Mouse (Mus musculus) ovary, postnatal 10 days (tissue): ENCODE results near the gene Asna1.

Experiments
- DNase-seq: peaks from one replicate; pipeline ENCODE4 v3.0.0; 2022; ENCODE audit warnings: low spot score

Gene Asna1

DNA sequence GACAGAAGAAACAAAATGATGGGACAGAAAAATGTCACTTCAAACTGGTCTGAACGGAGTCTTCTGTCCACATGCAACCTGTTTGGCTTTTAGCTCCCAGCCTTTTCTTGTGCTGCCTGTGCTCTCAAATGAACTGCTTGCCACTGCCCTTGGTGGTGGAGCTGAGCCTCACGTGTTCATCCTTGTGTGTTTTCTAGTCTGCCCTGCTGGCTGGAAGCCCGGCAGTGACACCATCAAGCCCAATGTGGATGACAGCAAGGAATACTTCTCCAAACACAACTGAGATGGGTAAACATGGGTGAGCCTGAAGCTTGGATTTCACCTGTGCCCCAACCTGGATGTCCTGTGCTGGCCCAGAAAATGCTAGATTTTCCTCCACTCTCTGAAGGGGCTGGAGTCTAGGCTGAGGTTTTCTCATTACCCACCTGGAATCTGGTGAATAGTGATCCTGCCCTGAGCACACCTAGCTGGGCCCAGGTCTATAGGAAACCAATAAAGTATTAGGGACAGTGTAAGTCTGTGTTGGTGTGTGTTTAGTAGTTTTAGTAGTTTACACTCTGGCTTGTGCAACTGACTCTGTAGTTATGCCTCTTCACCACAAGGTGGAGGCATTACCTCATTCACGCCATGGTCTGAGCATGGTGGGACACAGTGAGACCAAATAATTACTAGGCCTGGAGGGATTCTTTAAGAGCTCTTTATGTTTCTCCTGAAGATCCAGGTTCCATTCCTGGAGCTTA lies 51.1 kb downstream of the Asna1 start:
- DNase-seq: no peak

DNA sequence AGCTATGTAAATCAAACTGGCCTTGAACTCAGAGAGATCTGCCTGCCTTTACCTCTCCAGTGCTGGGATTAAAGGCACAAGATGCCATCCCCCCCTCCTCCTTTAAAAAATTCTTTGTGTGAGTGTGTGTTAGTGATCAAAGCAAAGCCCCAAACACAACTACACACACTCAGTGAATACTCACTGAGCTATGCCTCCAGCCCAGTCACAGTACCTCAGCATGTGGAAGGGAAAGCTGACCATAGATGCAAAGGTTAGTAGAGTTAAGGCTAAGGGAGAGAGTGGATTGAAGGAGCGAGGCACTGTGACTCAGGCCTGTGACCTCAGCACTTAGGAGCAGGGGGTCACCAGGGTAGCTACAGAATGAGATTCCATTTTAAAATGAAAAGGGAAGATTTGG lies 52.0 kb downstream of the Asna1 start:
- no peak for DNase-seq

DNA sequence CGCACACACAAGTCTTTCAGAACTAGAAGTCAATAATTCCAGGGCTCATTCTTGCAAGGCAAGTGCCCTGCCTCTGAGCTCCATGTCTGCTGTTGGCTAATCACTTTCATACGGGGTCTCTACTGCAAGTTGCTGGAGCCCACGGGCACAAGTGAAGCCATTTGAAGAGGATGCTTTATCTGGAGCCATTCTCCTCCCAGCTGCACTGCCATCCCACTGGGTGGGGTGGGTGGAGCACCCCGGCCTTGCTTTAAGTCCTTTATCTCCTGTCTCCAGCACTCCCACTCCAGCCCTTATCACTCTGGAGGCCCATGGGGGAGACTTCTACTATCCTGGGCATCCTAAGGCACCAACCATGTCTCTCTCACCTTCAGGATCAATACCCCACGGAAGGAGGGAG lies 54.2 kb downstream of the Asna1 start:
- no peak for DNase-seq

DNA sequence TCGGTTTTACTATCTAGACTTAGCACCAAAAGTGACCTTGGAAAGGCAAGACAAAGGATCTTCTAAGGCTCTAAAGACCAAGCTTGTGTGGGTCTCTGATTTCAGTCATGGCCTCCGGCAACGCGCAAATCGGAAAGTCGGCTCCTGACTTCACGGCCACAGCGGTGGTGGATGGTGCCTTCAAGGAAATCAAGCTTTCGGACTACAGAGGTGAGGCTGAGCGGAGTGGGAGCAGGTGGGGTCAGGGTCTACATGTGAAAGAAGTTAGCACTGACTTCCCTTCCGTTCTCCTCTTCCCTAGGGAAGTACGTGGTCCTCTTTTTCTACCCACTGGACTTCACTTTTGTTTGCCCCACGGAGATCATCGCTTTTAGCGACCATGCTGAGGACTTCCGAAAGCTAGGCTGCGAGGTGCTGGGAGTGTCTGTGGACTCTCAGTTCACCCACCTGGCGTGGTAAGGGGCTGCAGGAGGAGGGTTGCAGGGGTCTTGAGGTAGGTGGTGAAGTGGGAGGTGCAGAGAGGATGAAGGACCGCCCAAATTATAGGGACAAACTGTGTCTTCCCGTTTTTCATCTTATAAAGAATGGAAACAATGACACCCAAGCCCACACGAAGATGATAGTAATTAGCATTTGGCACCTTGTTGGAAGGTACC lies 54.8 kb downstream of the Asna1 start:
- no peak for DNase-seq

DNA sequence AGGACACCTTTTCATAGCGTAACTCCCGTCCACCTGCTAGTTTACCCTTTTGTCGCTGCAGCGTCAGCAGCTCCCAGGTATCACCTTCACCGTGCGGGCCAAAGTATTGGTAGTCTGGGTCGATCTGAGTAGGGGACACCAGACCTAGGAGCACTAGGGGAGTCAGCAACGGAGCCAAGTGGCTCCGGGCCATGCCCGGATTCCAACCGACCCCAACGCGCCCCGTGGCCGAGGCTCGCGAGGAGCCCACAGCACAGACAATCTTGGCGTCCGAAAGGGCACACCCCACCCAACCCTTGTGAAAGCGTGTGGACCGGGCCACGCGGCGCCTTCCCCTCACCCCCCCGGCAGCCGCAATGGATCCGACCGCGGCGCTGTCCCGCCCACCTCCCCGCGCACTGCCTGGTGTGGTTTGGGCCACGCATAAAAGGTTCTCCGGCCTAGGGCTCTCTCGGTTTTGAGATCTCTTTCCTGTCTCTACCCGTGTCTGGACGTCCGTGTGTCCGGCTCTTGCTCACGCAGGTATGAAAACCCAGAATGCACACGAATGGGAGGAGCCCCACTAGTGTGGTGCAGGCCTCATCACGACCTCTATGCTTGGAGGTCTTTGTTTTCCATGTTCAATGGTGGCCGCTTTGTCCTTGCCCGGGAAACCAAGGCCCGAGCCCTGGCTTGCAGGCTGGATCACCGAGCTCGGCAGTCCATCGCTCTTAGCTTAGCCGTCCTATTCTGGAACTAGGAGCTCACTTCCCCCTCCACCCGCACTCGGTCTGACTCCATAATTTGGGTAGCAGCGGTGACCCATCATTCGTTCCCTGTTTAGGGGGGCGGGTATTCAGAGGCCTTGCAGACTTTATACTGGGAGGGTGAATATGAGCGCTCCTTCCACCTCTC lies 55.6 kb downstream of the Asna1 start, which contains the start of the genes Gm49661, Prdx2 and Rnaseh2a:
Gm49661 (minus strand) TSS at position 193 of the 894 bp plus-strand sequence.
Prdx2 (plus strand) TSS at position 347 of the 894 bp plus-strand sequence.
Rnaseh2a (minus strand) TSS at position 527 of the 894 bp plus-strand sequence.
- no peak for DNase-seq

DNA sequence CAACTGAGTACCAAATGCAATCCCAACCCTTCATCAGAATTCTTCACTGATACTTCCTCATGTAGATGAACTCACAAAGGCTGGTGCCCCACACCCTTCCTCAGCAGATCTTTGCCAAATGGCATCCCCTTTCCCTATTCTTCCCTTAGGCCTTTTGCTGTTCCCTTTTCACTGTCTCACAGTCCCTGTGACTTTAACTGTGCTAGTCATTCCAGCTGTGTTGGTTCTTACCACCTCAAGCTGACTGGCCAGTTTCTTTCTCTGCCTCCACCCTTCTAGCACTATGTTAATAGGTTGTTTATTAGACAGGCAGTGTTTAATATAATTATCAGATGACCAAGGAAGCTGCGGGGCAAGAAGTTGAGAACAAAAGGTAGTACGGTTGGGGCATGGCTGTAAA lies 56.4 kb downstream of the Asna1 start:
- no peak for DNase-seq
